Mouse (Mus musculus) cerebellum, postnatal 4 days (tissue): Measurements from ENCODE around the gene Ptger2.
"Not testable (repeated sequence)": the region's sequence is repeated elsewhere in the genome, so short reads cannot be mapped to it uniquely, and the experiment has no call there.

ENCODE experiments used
- DNase-seq, 2 experiments: peaks; one replicate each; pipeline ENCODE4 v3.0.0; 2022; ENCODE audit warnings: low spot score in 2 of 2, mixed read lengths in 1 of 2

Ptger2 gene

DNA sequence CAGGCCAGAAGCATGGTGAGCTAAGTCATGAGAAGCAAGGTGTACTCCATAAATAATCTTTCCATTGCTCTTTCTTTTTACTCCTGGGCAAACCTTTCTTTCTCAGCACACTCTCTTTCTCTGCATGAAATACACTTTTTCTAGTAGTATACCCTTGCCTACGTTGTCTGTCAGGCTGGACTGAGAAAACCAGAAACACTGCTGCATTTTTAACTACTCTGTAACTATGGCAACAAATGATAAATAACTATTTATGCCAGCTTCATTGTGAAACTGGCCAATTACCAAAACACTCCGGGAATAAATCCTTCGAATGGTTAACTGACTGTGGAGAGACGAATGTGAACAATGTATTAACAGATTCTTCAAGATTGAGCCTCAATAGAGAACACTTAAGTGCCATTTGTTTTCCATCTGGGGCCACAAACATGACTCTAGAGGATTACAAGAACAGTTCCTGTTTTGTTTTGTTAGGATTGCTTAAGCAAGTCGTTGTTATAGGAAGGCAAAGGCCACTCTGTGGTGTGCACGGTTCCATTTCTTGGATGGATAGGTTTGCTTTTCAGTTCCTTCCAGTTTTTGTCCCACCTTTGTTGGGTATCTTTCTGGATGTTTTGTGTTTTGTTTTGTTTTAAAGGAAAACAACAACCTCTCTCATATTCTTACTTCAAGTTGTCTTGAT lies at the start of gene Ptger2:
Gene Ptger2 (plus strand): TSS at position 522 of the 682 bp plus-strand sequence.
- not testable (repeated sequence) for DNase-seq

DNA sequence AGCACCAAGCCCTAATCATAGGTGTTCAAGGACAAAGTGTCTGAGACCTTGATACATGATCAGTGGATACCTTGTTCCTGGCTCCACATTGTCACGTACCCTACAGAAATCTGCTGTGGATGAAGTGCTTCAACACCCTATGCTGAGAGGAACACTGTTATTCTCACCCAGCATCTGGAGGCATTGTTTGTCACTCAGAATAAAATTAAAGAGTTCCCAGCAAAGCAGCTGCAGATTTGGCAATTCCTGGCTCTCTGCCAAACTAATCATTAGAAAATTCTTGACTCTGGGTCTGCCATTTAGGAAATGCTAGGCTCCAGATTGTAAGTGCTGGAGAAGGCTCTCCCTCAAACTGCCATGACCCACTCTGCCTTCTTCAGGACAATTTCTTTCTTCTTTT lies 27.2 kb upstream of the Ptger2 start:
- no peak for DNase-seq

DNA sequence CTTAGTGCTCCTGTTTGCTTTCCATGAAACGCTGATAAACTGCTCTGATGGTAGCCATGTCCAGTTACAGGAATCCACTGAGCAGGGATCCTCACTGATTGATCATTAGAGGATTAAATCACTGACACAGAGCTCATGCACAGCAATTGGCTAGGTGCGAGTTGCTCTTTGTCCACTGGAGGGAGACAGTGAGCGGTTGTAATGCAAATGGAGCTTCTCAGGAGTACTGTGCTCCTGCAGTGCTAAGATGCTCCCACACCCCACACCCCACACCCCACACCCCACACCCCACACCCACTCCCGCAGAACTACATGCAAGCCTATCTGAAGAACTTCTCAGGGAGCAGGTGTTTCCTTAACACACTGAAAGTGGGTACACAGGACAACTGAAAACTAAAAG lies 10.7 kb upstream of the Ptger2 start:
- peak in 1 of 2 experiments; percentile 59 for DNase-seq

DNA sequence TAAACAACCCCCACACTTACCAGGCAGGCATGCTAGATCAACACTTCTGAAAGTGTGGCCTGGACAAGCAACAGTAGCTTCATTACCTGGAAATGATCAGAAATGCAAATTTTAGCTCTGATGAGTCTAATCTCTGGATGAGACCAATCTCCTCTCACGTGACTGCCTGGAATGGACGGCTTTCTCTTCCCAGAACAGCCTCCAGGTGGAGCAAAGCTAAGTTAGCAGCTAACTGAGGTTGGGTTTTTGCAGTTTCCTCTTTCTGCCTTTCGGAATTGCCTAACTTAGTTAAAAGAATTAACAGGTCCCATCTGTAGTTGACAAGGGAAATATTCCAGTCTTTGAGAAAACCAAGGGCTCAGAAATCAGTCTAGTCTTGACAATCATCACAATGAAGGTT lies 8.1 kb upstream of the Ptger2 start:
- DNase-seq, result no peak

DNA sequence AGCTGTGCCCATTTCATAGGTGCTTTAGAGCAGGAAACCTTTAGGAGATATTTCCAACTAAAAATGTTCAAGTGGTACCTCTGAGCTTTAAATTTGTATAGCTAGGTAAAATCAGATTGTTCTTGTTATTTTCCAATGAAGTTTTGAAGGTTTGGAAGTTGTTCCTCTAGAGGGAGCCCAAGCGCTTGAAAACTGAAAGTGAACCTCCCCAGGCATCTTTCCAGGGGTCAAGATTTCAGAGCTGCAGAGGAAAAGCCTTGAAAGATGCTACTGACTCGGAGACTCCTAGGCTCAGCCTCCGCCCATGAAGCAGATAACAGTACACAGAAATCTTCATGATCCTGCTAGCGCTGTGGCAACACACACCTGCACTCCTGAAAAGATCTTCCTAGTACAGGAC lies 6.5 kb upstream of the Ptger2 start:
- peak in 1 of 2 experiments; percentile 14 for DNase-seq

DNA sequence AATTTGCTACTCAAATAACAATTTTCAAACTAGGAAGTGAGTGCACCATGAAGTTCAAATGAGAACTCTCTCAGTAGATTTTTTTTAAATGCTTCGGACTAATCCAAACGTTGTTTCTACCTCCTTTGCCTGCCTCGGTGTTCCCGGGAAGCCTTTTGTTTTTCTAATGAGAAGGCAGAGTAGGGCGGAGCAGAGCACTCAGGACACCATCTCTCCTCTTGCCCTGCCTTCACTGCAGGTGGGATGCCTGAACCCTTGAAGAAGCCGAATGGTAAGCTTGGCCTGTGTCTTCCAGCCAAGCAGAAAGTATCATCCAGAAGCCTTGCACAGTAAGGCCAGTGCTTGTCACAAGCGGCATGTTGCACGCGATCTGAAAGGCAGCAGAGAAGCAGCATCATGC lies 3.9 kb upstream of the Ptger2 start:
- DNase-seq, result no peak

DNA sequence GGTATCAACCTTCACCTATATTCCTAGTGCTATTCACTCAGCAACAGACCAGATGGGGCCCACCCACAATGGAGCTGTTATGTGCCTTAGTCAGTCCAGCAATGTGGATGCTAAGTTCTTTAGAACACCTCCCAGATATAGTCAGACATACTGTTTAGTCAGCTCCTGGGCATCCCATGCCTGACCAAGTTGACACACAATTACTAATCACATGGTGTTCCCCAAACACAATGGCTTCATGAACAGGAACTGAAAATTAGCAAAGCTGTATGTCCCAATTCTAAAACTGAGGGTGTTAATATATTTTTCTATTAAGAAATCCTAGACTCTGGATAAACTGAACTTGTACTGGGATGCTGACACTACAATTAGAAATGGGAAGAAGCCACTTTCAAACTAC lies 1.7 kb upstream of the Ptger2 start:
- no peak for DNase-seq

DNA sequence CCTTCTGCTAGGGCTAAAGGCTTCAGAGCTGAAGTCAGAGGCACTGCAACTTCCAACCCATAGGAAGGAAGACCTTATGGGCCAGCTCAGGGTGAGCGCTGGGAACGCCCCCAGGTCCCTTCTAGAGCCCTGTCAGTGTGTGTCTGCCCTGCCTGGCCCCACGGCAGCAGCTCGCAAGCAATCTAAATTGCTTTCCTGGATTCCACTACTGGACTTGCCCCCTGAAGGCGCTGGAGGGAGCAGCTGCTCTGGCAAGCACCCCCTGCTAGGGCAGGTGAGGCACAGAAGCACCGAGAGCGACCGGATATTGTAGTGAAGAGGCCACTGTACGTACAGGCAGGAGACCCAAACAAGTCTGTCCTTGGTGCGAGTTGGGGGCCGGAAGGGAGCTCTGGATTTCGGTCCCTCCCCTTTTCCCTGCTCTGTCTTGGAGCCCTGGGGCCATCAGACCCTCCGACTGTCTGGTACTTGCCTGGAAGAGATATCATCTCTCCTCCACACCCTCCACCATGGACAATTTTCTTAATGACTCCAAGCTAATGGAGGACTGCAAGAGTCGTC lies 541 bp downstream of the Ptger2 start:
- no peak for DNase-seq

DNA sequence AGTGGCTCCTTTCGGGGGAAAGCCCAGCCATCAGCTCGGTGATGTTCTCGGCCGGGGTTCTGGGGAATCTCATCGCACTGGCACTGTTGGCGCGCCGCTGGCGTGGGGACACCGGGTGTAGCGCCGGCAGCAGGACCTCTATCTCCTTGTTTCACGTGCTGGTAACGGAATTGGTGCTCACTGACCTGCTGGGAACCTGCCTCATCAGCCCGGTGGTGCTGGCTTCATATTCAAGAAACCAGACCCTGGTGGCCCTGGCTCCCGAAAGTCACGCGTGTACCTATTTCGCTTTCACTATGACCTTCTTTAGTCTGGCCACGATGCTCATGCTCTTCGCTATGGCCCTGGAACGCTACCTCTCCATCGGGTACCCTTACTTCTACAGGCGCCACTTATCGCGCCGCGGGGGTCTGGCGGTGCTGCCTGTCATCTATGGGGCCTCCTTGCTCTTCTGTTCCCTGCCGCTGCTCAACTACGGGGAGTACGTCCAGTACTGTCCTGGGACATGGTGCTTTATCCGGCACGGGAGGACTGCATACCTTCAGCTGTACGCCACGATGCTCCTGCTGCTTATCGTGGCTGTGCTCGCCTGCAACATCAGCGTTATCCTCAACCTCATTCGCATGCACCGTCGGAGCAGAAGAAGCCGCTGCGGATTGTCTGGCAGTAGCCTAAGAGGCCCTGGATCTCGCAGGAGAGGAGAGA lies 1.2 kb downstream of the Ptger2 start:
- peak in 1 of 2 experiments; percentile 11 for DNase-seq

DNA sequence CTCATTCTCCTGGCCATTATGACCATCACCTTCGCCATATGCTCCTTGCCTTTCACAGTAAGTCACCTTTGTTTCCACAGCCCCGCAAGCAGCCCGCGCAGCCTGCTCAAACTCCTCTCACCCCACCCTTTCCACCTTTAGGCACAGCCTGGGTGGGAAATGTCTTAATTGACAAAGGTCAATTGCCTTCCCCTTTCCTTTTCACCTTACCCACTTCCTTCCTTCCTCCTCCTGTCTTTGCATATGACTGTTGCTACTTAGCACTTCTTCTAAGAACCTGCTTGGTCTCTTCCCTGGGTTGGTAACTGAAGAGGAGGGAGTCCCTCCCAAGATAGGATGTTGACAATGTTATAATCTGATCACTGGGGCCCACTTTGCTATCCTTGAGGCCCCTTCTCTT lies 1.8 kb downstream of the Ptger2 start:
- no peak for DNase-seq

DNA sequence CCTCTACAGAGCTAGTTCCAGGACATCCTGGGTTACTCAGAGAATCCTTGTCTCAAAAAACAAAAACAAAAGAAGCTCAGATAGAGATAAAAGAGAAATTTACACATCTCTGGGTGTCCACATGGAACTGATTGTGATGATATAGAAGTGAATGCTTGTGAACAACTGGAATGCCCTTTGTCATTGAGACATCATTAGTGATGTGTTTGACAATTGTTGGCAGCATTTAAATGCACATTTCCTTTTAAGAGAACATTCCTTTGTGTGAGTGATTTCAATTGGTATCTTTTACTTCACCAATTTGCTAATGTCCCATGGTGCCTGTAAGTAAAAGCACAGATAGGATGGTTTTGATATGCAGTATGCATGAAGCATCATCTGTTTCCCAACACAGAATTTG lies 6.3 kb downstream of the Ptger2 start:
- no peak for DNase-seq

DNA sequence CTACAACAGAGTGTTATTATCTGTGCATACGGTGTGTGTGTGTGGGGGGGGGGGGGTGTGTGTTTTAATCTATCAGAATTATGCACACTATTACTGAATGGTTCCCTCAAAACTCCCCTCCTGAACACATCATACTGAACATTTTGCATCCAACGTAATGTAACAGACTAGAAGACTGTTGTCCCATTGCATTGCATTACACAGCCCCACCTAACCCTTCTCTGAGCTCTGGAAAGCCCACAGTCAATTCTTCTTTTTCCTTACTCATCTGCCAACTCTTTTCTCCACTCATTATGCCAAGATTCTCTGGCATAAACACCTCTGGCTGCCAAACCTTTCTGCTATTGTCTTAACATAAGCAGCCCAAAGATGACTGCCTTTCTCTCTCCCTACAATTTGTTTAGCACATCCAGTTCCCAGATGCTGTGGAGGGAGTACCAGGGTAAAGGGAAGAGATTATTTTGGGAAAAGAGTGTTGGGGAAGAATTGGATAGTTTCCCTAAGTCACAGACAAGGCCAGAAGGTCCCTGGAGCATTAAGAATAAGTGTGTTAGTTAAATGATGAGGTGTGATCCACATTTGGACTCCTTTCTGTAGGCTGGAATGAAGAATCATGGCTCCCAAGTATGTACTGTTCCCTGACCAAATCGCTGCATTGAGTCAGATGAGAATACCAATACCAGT lies 12.2 kb downstream of the Ptger2 start:
- no peak for DNase-seq

DNA sequence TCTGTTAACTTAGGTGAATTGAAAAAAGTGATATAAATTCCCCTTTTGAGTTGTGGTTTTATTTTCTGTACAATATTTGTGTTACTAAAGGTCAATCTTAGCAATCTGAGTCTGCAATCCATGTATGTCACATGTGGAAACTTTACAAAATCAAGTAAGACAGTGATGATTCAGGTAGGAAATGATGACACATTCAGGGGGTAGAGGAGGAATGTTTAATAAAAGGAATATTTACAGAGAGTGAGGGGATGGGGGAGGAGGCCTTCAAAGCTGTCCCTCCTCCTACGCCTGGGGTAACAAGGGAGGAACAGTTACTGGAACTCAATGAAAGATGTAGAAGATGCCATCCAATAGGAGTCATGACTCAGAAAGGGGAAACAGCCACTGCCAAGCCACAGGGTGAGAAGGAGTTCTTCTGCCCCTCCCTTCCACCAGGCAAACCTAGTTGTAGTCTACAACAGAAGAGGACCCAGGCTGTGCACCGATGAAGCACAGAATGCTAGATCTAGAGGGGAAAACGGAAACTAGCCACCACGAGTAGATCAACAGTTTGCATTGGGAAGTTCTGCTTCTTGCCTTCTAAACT lies 17.8 kb downstream of the Ptger2 start:
- DNase-seq, result no peak

DNA sequence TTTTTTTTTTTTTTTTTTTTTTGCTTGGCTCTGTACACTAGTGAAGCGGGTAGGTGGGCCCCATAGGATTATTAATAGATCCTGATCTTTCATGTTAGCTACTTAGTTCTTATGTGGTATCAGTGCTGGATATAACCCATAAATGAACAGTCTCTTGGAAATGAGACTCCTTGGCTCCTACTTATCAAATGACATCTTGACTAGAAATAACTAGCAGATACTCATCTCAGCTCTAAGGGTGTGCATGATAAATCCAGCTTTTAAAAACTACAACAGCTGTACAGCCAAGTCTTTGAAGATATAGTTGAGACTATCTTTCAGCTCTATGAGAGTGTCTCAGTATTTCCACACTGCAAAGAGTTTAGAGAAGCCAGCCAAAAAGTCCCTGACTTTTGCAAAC lies 21.2 kb downstream of the Ptger2 start:
- no peak for DNase-seq

DNA sequence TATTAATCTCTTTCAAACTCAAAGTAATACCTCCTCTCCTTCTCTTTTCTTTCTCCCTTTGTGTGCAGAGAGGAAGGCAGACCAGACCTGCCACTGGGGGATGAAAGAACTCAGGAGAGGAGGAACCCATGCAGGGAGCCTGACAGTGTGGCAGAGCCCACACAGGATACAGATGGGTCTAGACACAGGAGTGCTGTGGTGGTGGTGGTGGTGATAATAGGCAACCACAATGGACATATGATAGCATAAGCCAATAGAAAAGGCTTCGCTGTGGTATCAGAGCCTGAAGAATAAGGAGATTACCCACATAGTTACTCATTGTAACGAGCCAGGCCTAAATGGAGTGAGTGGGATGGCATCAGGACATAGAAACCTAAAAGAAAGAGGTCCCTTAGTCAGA lies 23.3 kb downstream of the Ptger2 start:
- no peak for DNase-seq

DNA sequence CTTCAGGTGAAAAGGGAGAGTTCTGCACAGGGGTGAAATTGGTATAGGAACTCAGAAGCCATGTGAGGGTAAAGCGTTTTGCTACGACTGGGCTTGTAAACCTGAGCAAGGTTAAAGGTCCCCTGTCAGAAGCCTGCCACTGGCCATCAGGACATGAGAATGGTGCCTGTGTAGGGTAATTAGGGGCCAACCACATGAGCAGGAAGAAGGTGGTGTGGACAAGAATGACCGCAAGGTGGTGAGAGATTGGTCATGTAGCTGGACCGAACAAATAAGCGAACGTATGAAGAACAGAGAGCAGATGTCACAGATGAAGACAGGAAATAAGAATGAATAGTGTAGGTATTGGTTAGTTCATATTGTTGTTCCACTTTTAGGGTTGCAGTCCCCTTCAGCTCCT lies 23.7 kb downstream of the Ptger2 start:
- DNase-seq, result no peak

DNA sequence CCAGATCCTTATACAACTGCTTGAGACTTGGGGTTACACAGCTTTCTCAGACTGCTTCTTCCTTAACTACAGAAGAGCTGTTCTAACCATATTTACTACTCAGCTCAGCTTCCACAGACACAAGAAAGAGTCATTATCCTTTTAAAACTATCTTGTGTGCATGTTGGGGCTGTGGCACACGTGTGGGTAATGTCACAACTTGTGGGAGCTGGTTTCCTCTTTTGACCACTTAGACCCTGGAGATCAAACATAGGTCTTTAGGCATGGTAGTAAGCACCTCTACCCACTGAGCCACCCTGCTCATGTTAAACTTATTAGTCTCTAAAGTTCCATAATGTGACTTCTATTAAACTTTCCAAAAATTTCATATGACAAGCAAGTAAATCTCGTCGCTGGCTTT lies 33.6 kb downstream of the Ptger2 start:
- DNase-seq, result no peak

DNA sequence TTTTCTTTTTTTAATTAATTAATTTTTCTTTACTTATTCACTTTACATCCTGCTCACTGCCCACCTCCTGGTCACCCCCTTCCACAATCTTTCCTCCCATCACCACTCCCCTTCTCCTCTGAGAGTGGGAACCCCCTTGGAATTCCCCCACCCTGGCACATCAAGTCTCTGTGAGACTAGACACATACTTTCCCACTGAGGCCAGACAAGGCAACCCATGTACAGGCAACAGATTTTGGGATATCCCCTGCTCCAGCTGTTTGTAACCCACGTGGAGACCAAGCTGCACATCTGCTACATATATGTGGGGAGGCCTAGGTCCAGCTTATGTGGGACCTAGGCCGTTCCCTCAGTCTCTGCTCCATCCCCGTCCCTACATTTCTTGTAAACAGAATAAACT lies 46.3 kb downstream of the Ptger2 start:
- no peak for DNase-seq

DNA sequence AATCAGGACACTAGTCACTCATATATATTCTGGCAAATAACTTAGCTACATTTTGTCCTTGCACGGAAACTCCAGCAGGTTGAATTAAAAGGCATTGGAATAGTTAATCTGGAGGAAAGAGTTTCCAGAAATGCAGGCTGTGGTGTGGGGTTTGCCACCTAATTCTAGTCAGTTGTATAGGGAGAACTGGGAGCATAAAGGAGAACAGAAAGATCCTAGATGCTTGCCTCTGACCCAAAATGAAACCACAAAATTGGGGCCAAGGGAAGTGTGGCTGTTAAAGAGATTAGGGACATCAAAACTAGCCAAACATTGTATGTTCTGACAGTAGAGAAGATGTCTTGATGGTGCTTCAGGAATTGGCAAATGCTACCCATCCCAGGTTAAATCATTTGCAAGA lies 48.6 kb downstream of the Ptger2 start:
- no peak for DNase-seq

DNA sequence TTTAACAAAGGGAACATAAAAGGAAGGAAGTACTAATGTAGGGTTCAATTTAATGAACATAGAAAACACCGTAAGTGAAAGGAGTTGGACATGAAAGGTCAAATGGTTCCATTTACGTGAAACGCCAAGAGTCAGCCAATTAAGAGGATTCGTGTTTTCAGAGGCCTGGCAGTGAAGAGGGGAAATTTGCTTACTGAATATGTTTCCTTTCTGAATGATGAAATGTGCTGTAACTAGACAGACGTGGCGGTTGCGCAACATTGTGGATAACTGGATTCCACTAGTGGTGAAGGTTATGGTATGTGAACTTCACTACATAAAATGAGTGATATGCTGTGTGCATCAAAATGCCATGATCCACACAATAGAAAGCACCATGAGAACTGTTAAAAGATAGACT lies 50.1 kb downstream of the Ptger2 start:
- no peak for DNase-seq

DNA sequence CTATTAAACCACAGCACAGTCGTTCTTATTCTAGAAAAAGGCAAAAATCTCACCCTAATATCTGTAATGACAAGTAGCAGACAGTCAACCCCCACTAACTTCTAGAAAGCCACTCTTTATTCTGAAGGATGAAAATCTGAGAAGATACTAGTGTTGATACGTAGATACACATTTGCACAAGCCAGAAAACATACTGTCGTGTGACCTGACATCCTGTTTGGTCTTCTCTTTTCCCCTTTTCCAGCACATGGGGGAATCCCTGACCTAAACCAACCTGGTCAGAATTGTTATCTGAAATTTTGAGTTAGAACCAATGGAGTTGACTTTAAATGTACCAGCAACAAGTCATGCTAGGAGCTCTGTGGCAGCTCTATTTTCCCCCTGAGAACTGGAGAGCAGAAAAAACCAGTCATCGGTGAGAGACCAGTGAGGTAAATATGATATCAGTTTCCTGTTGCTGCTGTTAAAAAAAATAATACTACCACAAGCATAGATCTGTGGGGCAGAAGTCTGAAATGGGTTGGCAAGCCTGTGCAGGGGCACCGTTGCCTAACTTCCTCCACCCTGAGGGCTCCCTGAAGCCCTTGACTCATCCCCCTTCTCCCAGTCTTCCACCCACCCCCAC lies 53.0 kb downstream of the Ptger2 start:
- no peak for DNase-seq

DNA sequence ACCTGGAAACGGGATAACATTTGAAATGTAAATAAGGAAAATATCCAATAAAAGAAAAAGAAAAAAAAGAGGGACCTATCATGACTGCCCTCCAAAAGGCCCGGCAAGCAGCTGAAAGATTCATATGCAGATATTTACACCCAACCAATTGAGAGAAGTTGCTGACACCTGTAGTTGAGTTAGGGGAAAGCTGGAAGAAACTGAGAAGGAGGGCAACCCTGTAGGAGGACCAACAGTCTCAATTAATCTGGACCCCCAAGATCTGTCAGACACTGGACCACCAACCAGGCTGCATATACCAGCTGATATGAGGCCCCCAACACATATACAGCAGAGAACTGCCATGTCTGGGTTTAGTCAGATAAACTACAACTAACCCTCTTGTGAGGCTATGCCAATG lies 60.1 kb downstream of the Ptger2 start:
- DNase-seq, result no peak
